Mouse (Mus musculus) CH12.LX (cell line): ENCODE data around the gene Prkca.

Experiments used
- CTCF ChIP-seq, 2 experiments: IDR thresholded peaks in 1 of 2; conservative IDR thresholded peaks in 1 of 2; 2 replicates each; pipeline ENCODE4 v1.5.1; 2011 to 2012; ENCODE audit warnings: low read depth in 2 of 2, low read length in 2 of 2, improper control_type of control experiment in 1 of 2, inconsistent platforms in 1 of 2, mild to moderate bottlenecking in 1 of 2, moderate library complexity in 1 of 2
- MAX ChIP-seq: IDR thresholded peaks from 2 replicates; pipeline ENCODE4 v1.6.1; 2011; ENCODE audit warnings: low read length, improper control_type of control experiment
- MAZ ChIP-seq: IDR thresholded peaks from 2 replicates; pipeline ENCODE4 v1.6.1; 2012; ENCODE audit warnings: low read depth, mild to moderate bottlenecking, inconsistent platforms, low read length, improper control_type of control experiment, moderate library complexity
- MXI1 ChIP-seq: IDR thresholded peaks from 2 replicates; pipeline ENCODE4 v1.6.1; 2011; ENCODE audit warnings: mild to moderate bottlenecking, low read depth, low read length, improper control_type of control experiment
- NELFE ChIP-seq: IDR thresholded peaks from 2 replicates; pipeline ENCODE4 v1.6.1; 2011; ENCODE audit warnings: low read depth, low read length, improper control_type of control experiment
- PAX5 ChIP-seq: IDR thresholded peaks from 2 replicates; pipeline ENCODE4 v1.6.1; 2012; ENCODE audit warnings: low read length, inconsistent platforms, mixed read lengths
- SIN3A ChIP-seq: IDR thresholded peaks from 2 replicates; pipeline ENCODE4 v1.6.1; 2012; ENCODE audit warnings: low read length, improper control_type of control experiment, inconsistent platforms

DNA sequence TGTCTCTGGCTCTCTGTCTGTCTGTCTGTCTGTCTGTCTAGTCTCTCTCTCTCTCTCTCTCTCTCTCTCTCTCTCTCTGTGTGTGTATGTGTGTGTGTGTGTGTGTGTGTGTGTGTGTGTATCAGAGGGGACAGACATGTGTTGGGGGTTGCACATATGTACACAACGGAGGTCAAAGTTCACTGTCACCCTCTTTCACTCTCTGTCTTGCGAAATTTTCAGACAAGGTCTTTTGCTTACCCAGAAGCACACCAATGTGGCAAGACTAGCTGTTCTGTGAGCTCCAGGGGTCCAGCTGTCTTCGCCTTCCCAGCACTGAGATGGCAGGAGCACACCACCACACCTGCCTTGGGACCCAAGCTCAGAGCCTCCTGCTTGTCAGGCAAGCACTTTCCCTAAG, 146.9 kb downstream of the Prkca start:
- TF ChIP-seq MAZ (no peak), PAX5 (no peak), CTCF (conservative IDR thresholded peaks at IDR 0.05 in 1 of 2, IDR thresholded peaks at IDR 0.05 in 1 of 2; ENCODE audit: low read depth in 2 of 2, low read length in 2 of 2) (no peak), SIN3A (no peak), MAX (no peak), NELFE (no peak), MXI1 (no peak)
